Mouse (Mus musculus) MEL (cell line): ENCODE results near the gene Ccdc188. TPM values are rescaled to one million over a fixed set of nuclear protein-coding genes. Genes with fewer than 3 reads are reported as not detected.

Source experiments
- DNase-seq: peaks from one replicate; pipeline ENCODE4 v3.0.0; 2011; ENCODE audit warnings: low read depth, low spot score
- H3K27ac ChIP-seq: 2 replicates; pipeline ENCODE4 v1.5.1; 2012; ENCODE audit warnings: low read depth, mild to moderate bottlenecking, control low read depth, low read length, moderate library complexity; ENCODE audit not compliant: control insufficient read depth
- H3K27me3 ChIP-seq, 2 experiments: fragments of 150-350 bp in 1 of 2; sonication (generic) in 1 of 2; 2 replicates each; pipeline ENCODE4 v1.6.1; 2012; ENCODE audit warnings: low read length in 2 of 2, mild to moderate bottlenecking in 2 of 2, improper control_type of control experiment in 1 of 2, moderate library complexity in 1 of 2; ENCODE audit not compliant: insufficient read depth in 2 of 2, control insufficient read depth in 1 of 2
- H3K36me3 ChIP-seq, 2 experiments: 2 replicates each; pipeline ENCODE4 v1.6.1; 2012 to 2014; ENCODE audit warnings: low read length in 2 of 2, improper control_type of control experiment in 1 of 2, inconsistent platforms in 1 of 2, mild to moderate bottlenecking in 1 of 2; ENCODE audit not compliant: insufficient read depth in 2 of 2, control insufficient read depth in 1 of 2
- H3K4me1 ChIP-seq, 2 experiments: fragments of 150-350 bp in 1 of 2; sonication (generic) in 1 of 2; 2 replicates each; pipeline ENCODE4 v1.6.1; 2012; ENCODE audit warnings: low read length in 2 of 2, improper control_type of control experiment in 1 of 2, mild to moderate bottlenecking in 1 of 2; ENCODE audit not compliant: insufficient read depth in 2 of 2, control insufficient read depth in 1 of 2
- H3K4me3 ChIP-seq, 2 experiments: fragments of 150-350 bp in 1 of 2; sonication (generic) in 1 of 2; 2 replicates each; pipeline ENCODE4 v1.5.1; 2012; ENCODE audit warnings: low read depth in 2 of 2, low read length in 2 of 2, mild to moderate bottlenecking in 2 of 2, moderate library complexity in 2 of 2, control low read depth in 1 of 2, improper control_type of control experiment in 1 of 2; ENCODE audit not compliant: control insufficient read depth in 1 of 2, insufficient read depth in 1 of 2
- H3K79me2 ChIP-seq: 2 replicates; pipeline ENCODE4 v1.6.1; 2012; ENCODE audit warnings: mild to moderate bottlenecking, low read length, moderate library complexity; ENCODE audit not compliant: control insufficient read depth, poor library complexity, insufficient read depth
- H3K9ac ChIP-seq: 2 replicates; pipeline ENCODE4 v1.6.1; 2012; ENCODE audit warnings: low read depth, mild to moderate bottlenecking, control low read depth, low read length, moderate library complexity; ENCODE audit not compliant: control insufficient read depth, poor library complexity, severe bottlenecking
- H3K9me3 ChIP-seq: fragments of 150-350 bp; sonication (generic); replicated peaks from 2 replicates; pipeline ENCODE4 v1.6.1; 2012; ENCODE audit warnings: mild to moderate bottlenecking, low read length, improper control_type of control experiment, moderate library complexity; ENCODE audit not compliant: insufficient read depth
- EP300 ChIP-seq, 2 experiments: IDR thresholded peaks; 2 replicates each; pipeline ENCODE4 v1.6.1; 2011; ENCODE audit warnings: improper control_type of control experiment in 2 of 2, low read length in 2 of 2, low read depth in 1 of 2, mild to moderate bottlenecking in 1 of 2
- ETS1 ChIP-seq: IDR thresholded peaks from 2 replicates; pipeline ENCODE4 v1.6.1; 2012; ENCODE audit warnings: low read depth, mild to moderate bottlenecking, inconsistent platforms, low read length, improper control_type of control experiment, moderate library complexity
- HCFC1 ChIP-seq: IDR thresholded peaks from 2 replicates; pipeline ENCODE4 v1.6.1; 2012; ENCODE audit warnings: low read depth, mild to moderate bottlenecking, inconsistent platforms, low read length, improper control_type of control experiment, moderate library complexity
- JUND ChIP-seq: IDR thresholded peaks from 2 replicates; pipeline ENCODE4 v1.6.1; 2011; ENCODE audit warnings: low read depth, mild to moderate bottlenecking, improper control_type of control experiment, low read length
- MAFK ChIP-seq: IDR thresholded peaks from 2 replicates; pipeline ENCODE4 v1.6.1; 2011; ENCODE audit warnings: low read depth, mild to moderate bottlenecking, low read length, improper control_type of control experiment, borderline replicate concordance
- MAZ ChIP-seq: IDR thresholded peaks from 2 replicates; pipeline ENCODE4 v1.6.1; 2012; ENCODE audit warnings: low read depth, mild to moderate bottlenecking, inconsistent platforms, low read length, improper control_type of control experiment
- MEF2A ChIP-seq: IDR thresholded peaks from 2 replicates; pipeline ENCODE4 v1.6.1; 2014; ENCODE audit warnings: low read depth, mild to moderate bottlenecking, inconsistent platforms, low read length, improper control_type of control experiment; ENCODE audit not compliant: poor library complexity, insufficient replicate concordance, severe bottlenecking; ENCODE audit errors: extremely low read depth
- MYB ChIP-seq: IDR thresholded peaks from 2 replicates; pipeline ENCODE4 v1.6.1; 2011; ENCODE audit warnings: mild to moderate bottlenecking, low read depth, low read length, improper control_type of control experiment
- MYC ChIP-seq: IDR thresholded peaks from 2 replicates; pipeline ENCODE4 v1.6.1; 2011; ENCODE audit warnings: low read depth, mild to moderate bottlenecking, low read length, improper control_type of control experiment, moderate library complexity
- NRF1 ChIP-seq: IDR thresholded peaks from 2 replicates; pipeline ENCODE4 v1.6.1; 2014; ENCODE audit warnings: low read depth, mild to moderate bottlenecking, inconsistent platforms, low read length, improper control_type of control experiment, moderate library complexity; ENCODE audit not compliant: poor library complexity, insufficient read depth, severe bottlenecking
- POLR2A ChIP-seq, 2 experiments: IDR thresholded peaks; 2 replicates each; pipeline ENCODE4 v1.6.1; 2011 to 2012; ENCODE audit warnings: low read length in 2 of 2, mild to moderate bottlenecking in 2 of 2, control low read depth in 1 of 2, improper control_type of control experiment in 1 of 2, low read depth in 1 of 2, moderate library complexity in 1 of 2; ENCODE audit not compliant: control insufficient read depth in 1 of 2, insufficient read depth in 1 of 2, poor library complexity in 1 of 2
- POLR2AphosphoS5 ChIP-seq: IDR thresholded peaks from 2 replicates; pipeline ENCODE4 v1.6.1; 2012; ENCODE audit warnings: low read depth, borderline replicate concordance, mild to moderate bottlenecking, inconsistent platforms, low read length, moderate library complexity, mixed read lengths
- RCOR1 ChIP-seq: IDR thresholded peaks from 2 replicates; pipeline ENCODE4 v1.6.1; 2012; ENCODE audit warnings: low read depth, mild to moderate bottlenecking, inconsistent platforms, low read length, improper control_type of control experiment
- TAL1 ChIP-seq: IDR thresholded peaks from 2 replicates; pipeline ENCODE4 v1.6.1; 2012; ENCODE audit warnings: mild to moderate bottlenecking, inconsistent platforms, low read length, moderate library complexity, mixed read lengths
- TBP ChIP-seq: IDR thresholded peaks from 2 replicates; pipeline ENCODE4 v1.8.0; 2011; ENCODE audit warnings: low read depth, low read length, improper control_type of control experiment
- USF1 ChIP-seq: IDR thresholded peaks from 2 replicates; pipeline ENCODE4 v1.6.1; 2014; ENCODE audit warnings: low read depth, mild to moderate bottlenecking, inconsistent platforms, low read length, improper control_type of control experiment, moderate library complexity
- USF2 ChIP-seq, 2 experiments: IDR thresholded peaks; 2 replicates each; pipeline ENCODE4 v1.6.1; 2011 to 2012; ENCODE audit warnings: improper control_type of control experiment in 2 of 2, low read length in 2 of 2, borderline replicate concordance in 1 of 2, inconsistent platforms in 1 of 2, low read depth in 1 of 2, mild to moderate bottlenecking in 1 of 2; ENCODE audit not compliant: insufficient read depth in 1 of 2
- ZC3H11A ChIP-seq: IDR thresholded peaks from 2 replicates; pipeline ENCODE4 v1.6.1; 2012; ENCODE audit warnings: low read depth, mild to moderate bottlenecking, inconsistent platforms, low read length, improper control_type of control experiment
- ZMIZ1 ChIP-seq: IDR thresholded peaks from 2 replicates; pipeline ENCODE4 v1.6.1; 2012; ENCODE audit warnings: low read depth, mild to moderate bottlenecking, inconsistent platforms, low read length, improper control_type of control experiment, moderate library complexity
- polyA plus RNA-seq, 2 experiments: library from polyadenylated mRNA; stranded (reverse) in 1 of 2; unstranded in 1 of 2; fragments of >175 nt in 1 of 2; fragments of >200 nt in 1 of 2; gene quantifications; 2 replicates each; pipeline versions ENCODE4 v1.2.1 to v1.2.4; 2012; ENCODE audit warnings: low replicate concordance in 2 of 2, low read depth in 1 of 2; ENCODE audit not compliant: insufficient read length in 2 of 2, insufficient read depth in 1 of 2, missing spikeins in 1 of 2
- total RNA-seq: library from RNA; depleted of rRNA; stranded (reverse); fragments of 300-350 nt; gene quantifications from 2 replicates; pipeline ENCODE4 v1.2.3, GENCODE M21; 2012

The Ccdc188 gene
- total and polyA plus RNA-seq, 3 experiments = not detected

- TF ChIP-seq POLR2A (IDR thresholded peaks at IDR 0.05; ENCODE audit: control insufficient read depth in 1 of 2, insufficient read depth in 1 of 2, low read depth in 1 of 2, low read length in 2 of 2, poor library complexity in 1 of 2) (no peak), JUND (no peak), RCOR1 (no peak), MYB (no peak), MAZ (no peak), TAL1 (no peak), MEF2A (no peak), POLR2AphosphoS5 (no peak), ZC3H11A (no peak)
- Histone ChIP-seq H3K27me3 (peaks cover 0 to 5% of the 10 kb centered on the region in 2 experiments; a peak in 2 of 4 replicates), H3K4me1 (peaks cover 1 to 9% of the 10 kb centered on the region in 2 experiments; a peak in 3 of 4 replicates), H3K36me3 (peaks cover 0 to 9% of the 10 kb centered on the region in 2 experiments; a peak in 2 of 4 replicates), H3K79me2 (no peaks in the 10 kb centered on the region), H3K9ac (no peak overlapping the region), H3K27ac (no peak overlapping the region), H3K4me3 (no peak overlapping the region), H3K9me3 (no peaks in the 10 kb centered on the region)
- no peak for DNase-seq
Measured at GRCm38 (mm10) chr16:18179591-18179990, 38.1 kb upstream of the Ccdc188 start.

- Histone ChIP-seq H3K4me3 (no peak overlapping the region), H3K79me2 (no peaks in the 10 kb centered on the region), H3K9ac (no peak overlapping the region), H3K4me1 (peaks cover 1 to 9% of the 10 kb centered on the region in 2 experiments; a peak in 3 of 4 replicates), H3K27me3 (peaks cover 0 to 3% of the 10 kb centered on the region in 2 experiments; a peak in 2 of 4 replicates), H3K9me3 (no peaks in the 10 kb centered on the region), H3K36me3 (peaks cover 0 to 9% of the 10 kb centered on the region in 2 experiments; a peak in 2 of 4 replicates), H3K27ac (no peak overlapping the region)
- DNase-seq = no peak
- TF ChIP-seq MYC = no peak
- no peak for TF ChIP-seq ZC3H11A
- no peak for TF ChIP-seq MAZ
- TF ChIP-seq JUND = no peak
- TF ChIP-seq NRF1 = no peak
- no peak for TF ChIP-seq HCFC1
- no peak for TF ChIP-seq ZMIZ1
- TF ChIP-seq USF2 (IDR thresholded peaks at IDR 0.05; ENCODE audit: borderline replicate concordance in 1 of 2, insufficient read depth in 1 of 2, low read depth in 1 of 2, low read length in 2 of 2) = no peak
- no peak for TF ChIP-seq POLR2AphosphoS5
- no peak for TF ChIP-seq ETS1
- TF ChIP-seq USF1 = no peak
- TF ChIP-seq MAFK = no peak
- no peak for TF ChIP-seq EP300 (IDR thresholded peaks at IDR 0.05; ENCODE audit: low read depth in 1 of 2, low read length in 2 of 2)
- TF ChIP-seq TBP = no peak
- TF ChIP-seq POLR2A (IDR thresholded peaks at IDR 0.05; ENCODE audit: control insufficient read depth in 1 of 2, insufficient read depth in 1 of 2, low read depth in 1 of 2, low read length in 2 of 2, poor library complexity in 1 of 2) = no peak
Measured at GRCm38 (mm10) chr16:18181398-18181797, 36.3 kb upstream of the Ccdc188 start.
